Mouse (Mus musculus) heart, embryonic 11.5 days (tissue): Measurements from ENCODE around the gene Lonp1. TPM values are rescaled to one million over a fixed set of nuclear protein-coding genes. Genes with fewer than 3 reads are reported as not detected.
A peak's percentile ranks its signal among the peaks of the same experiment; 100 is the strongest.
"Not testable (repeated sequence)": the region's sequence is repeated elsewhere in the genome, so short reads cannot be mapped to it uniquely, and the experiment has no call there.

Experiments used
- ATAC-seq: fragments of 200-750 bp; cut with Nextera tagmentation; replicated peaks from 2 replicates; pipeline ENCODE4 v1.8.0; 2017; ENCODE audit warnings: moderate library complexity; ENCODE audit not compliant: insufficient number of reproducible peaks, low FRiP score, low TSS enrichment
- H3K27ac ChIP-seq: fragments of 300-500 bp; sonication (generic); 2 replicates; pipeline ENCODE4 v1.5.1; 2014; ENCODE audit warnings: mild to moderate bottlenecking, low read depth, low read length
- H3K27me3 ChIP-seq: fragments of 300-500 bp; sonication (generic); 2 replicates; pipeline ENCODE4 v1.6.1; 2014; ENCODE audit warnings: mild to moderate bottlenecking, low read length, mixed read lengths; ENCODE audit not compliant: control insufficient read depth, insufficient read depth
- H3K36me3 ChIP-seq: fragments of 300-500 bp; sonication (generic); 2 replicates; pipeline ENCODE4 v1.6.1; 2014; ENCODE audit warnings: mild to moderate bottlenecking, low read length, moderate library complexity, mixed read lengths; ENCODE audit not compliant: control insufficient read depth, insufficient read depth
- H3K4me1 ChIP-seq: fragments of 300-500 bp; sonication (generic); 2 replicates; pipeline ENCODE4 v1.6.1; 2014; ENCODE audit warnings: low read length; ENCODE audit not compliant: control insufficient read depth, insufficient read depth
- H3K4me2 ChIP-seq: fragments of 300-500 bp; sonication (generic); 2 replicates; pipeline ENCODE4 v1.6.1; 2014; ENCODE audit warnings: mild to moderate bottlenecking, moderate library complexity
- H3K4me3 ChIP-seq: fragments of 300-500 bp; sonication (generic); 2 replicates; pipeline ENCODE4 v1.5.1; 2014; ENCODE audit warnings: low read depth, low read length
- H3K9ac ChIP-seq: fragments of 300-500 bp; sonication (generic); 2 replicates; pipeline ENCODE4 v1.6.1; 2014; ENCODE audit warnings: mild to moderate bottlenecking, low read depth, low read length, moderate library complexity
- H3K9me3 ChIP-seq: fragments of 300-500 bp; sonication (generic); replicated peaks from 2 replicates; pipeline ENCODE4 v1.6.1; 2016; ENCODE audit warnings: low read length; ENCODE audit not compliant: control insufficient read depth
- WGBS: fragments of 180-500 bp; shearing (Covaris S2); extraction: QIAGEN DNeasy Blood & Tissue Kit; methylation state at CpG from one replicate; pipeline ENCODE4 v1.1.7; 2014; ENCODE audit not compliant: insufficient replicate concordance; 5-methylcytosine and 5-hydroxymethylcytosine counted together
- polyA plus RNA-seq: library from polyadenylated mRNA; unstranded; fragments of >200 nt; fragmentation: Nextera tagmentation; extraction: Ambion mirVana; gene quantifications from 2 replicates; pipeline ENCODE4 v1.2.1, GENCODE M21; 2014

The Lonp1 gene
- polyA plus RNA-seq, 1 experiment from 2014 or later, result 54.1 TPM

DNA sequence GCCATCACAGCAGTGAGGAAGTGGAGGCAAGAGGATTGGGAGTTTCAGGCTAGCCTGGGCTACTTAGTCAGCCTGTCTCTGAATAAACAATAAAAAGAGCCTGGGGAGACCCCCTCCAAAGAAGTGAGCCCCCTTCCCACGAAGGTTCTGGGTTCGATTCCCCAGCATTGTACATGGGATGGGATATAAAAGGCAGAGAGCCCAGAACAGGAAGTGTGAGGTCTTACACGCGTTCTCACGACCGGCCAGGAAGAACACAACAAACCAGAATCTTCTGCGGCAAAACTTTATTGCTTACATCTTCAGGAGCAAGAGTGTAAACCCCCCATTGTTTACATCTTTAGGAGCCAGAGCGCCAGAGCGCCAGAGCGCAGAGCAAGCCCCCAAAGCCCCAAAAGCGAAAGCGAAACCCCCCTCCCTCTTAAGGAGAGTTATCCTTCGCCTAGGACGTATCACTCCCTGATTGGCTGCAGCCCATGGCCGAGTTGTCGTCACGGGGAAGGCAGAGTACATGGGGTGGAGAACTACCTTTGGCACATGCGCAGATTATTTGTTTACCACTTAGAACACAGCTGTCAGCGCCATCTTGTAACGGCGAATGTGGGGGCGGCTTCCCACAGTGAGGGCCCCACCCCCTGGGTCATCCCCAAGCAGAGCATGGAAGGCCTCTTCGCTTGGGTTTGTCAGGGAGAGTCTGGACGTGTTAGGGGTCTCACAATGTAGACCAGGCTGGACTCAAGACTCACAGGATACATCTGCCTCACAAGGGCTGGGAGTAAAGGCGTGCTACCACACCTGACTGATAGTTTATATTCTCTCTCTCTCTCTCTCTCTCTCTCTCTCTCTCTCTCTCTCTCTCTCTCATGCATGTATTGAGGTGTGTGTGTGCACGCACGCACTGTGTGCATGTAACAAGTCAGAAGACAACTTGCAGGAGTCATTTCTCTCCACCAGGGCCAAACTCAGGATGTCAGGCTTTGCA is 3.4 kb upstream of the Lonp1 start:
- H3K9ac ChIP-seq, H3K4me2 ChIP-seq, ATAC-seq, H3K9me3 ChIP-seq, H3K36me3 ChIP-seq, H3K27me3 ChIP-seq, H3K4me3 ChIP-seq, H3K27ac ChIP-seq: not testable (repeated sequence)
- WGBS, result 79% methylated on average over 27 of the region's 27 CpGs
- H3K4me1 ChIP-seq, result peaks cover 15% of the 10 kb centered on the region

DNA sequence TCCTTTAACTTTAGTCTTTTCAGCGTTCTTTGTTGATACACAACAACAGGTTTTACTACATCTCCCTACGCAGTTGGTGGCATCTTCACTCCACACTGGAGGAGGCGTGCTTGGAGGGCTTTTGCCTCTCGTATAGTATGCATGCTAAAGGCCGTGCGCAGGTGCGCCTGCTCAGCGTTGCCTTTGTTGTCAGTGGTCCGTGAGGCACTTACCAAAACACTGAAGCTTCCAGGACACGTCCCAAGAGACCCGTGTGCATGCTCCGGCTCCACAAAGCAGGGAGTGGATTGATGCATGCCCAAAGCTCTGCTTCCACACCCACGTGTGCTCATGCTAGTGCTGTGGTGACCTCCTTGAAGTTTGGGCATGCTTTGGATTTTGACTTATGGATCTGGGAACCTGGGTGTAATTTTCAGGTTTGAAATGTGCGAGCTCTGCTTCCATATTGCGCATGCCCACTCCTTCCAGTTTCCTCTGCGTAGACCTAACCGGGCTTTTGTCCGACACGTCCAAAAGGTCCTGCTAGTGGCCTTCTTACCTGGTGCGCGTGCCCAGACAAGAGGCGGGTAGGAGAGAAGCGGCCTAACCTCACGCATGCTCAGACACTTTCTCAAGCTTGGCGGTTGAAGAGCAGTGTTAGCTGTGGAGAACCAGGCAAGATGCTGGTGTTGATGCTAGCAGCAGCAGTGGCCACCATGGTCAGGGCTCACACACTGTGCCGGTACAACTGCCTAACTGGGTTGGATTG is 1.0 kb upstream of the Lonp1 start, which contains the start of gene Catsperd:
TSS of gene Catsperd (plus strand) at position 614 of the 748 bp plus-strand sequence.
- Histone ChIP-seq H3K4me2 (peak within 1 kb of the TSS; percentile 96), H3K27ac (peak within 1 kb of the TSS; percentile 38), H3K36me3 (peaks cover 5% of the 10 kb centered on the region; the same call in 1 of the 2 replicates), H3K9ac (peak within 1 kb of the TSS; percentile 81), H3K27me3 (no peaks in the 10 kb centered on the region), H3K4me1 (peaks cover 16% of the 10 kb centered on the region), H3K4me3 (peak within 1 kb of the TSS; percentile 80), H3K9me3 (no peaks in the 10 kb centered on the region)
- 11% methylated on average over 26 of the region's 26 CpGs for WGBS
- ATAC-seq, result no peak; the same call in 1 of the 2 replicates

DNA sequence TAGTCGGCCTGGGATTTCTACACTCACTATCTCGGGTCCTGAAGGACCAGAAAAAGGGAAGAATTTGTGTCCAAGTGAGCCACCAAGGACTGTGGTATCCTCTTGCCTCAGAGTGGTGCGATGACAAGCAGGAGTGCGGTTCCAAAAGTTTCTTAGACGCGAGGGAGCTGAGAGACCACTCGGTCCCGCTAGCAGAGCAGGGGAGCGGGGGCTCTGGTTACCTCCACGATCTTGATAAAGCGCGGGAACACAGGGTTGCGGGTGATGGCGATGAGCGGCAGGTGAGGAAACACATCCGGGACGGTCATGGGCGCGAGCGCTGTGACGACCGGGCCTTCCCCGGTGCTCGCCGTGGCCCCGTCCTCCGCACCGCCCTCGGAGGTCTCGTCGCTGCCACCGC is 427 bp downstream of the Lonp1 start:
- WGBS, result under 1% methylated on average over 25 of the region's 32 CpGs
- Histone ChIP-seq H3K4me2 (peak overlapping the region; percentile 96), H3K9me3 (no peaks in the 10 kb centered on the region), H3K9ac (peak overlapping the region; percentile 81), H3K27me3 (no peaks in the 10 kb centered on the region), H3K36me3 (peaks cover 9% of the 10 kb centered on the region), H3K4me1 (peaks cover 16% of the 10 kb centered on the region), H3K4me3 (peak overlapping the region; percentile 80), H3K27ac (peak overlapping the region; percentile 38; the same call in 1 of the 2 replicates)
- ATAC-seq, result no peak; the same call in 1 of the 2 replicates

DNA sequence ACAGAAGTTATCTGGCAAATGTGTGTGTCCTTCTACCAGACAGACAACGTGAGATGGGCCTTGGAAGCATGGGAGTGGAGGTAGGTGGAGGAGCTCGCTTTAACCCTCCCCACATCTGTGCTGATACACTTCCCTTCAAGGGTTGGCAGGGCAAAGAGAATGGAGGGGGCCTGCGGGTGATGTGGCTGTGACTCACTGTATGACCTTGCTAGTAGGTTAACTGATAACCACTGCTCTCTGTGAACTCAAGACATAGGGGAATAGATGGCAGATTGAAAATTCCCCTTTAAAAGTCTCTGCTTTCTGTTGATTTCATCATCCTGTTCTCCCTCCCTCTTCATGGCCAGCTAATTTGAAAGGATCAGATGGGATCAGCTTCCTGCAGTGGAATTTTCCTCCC is 1.2 kb downstream of the Lonp1 start:
- no peak for ATAC-seq
- H3K4me1 ChIP-seq, result peaks cover 16% of the 10 kb centered on the region
- no peaks in the 10 kb centered on the region for H3K9me3 ChIP-seq
- no peaks in the 10 kb centered on the region for H3K27me3 ChIP-seq
- peak overlapping the region; percentile 96 for H3K4me2 ChIP-seq
- no peak overlapping the region for H3K27ac ChIP-seq
- no peak overlapping the region for H3K9ac ChIP-seq
- peaks cover 14% of the 10 kb centered on the region for H3K36me3 ChIP-seq
- WGBS, result 63% methylated on average over 3 of the region's 3 CpGs
- H3K4me3 ChIP-seq, result peak overlapping the region; percentile 80

- Histone ChIP-seq H3K4me1 (peaks cover 12% of the 10 kb centered on the region), H3K4me2 (no peak overlapping the region), H3K36me3 (peaks cover 37% of the 10 kb centered on the region), H3K4me3 (no peak overlapping the region), H3K9ac (no peak overlapping the region), H3K27me3 (no peaks in the 10 kb centered on the region), H3K27ac (no peak overlapping the region), H3K9me3 (no peaks in the 10 kb centered on the region)
- ATAC-seq, result no peak
- WGBS, result 86% methylated on average over 8 of the region's 8 CpGs
These were observed 9.1 kb downstream of the Lonp1 start for GRCm38 (mm10) chr17:56617628-56618027.

- WGBS, result 90% methylated on average over 3 of the region's 3 CpGs
- H3K4me1 ChIP-seq, result peaks cover 13% of the 10 kb centered on the region
- ATAC-seq, result no peak
- no peaks in the 10 kb centered on the region for H3K9me3 ChIP-seq
- no peak overlapping the region for H3K4me2 ChIP-seq
- no peaks in the 10 kb centered on the region for H3K27me3 ChIP-seq
- H3K36me3 ChIP-seq, result peaks cover 36% of the 10 kb centered on the region
- H3K4me3 ChIP-seq, result no peak overlapping the region
- H3K9ac ChIP-seq, result no peak overlapping the region
- no peak overlapping the region for H3K27ac ChIP-seq
These were observed 10.0 kb downstream of the Lonp1 start for GRCm38 (mm10) chr17:56616725-56617124.

DNA sequence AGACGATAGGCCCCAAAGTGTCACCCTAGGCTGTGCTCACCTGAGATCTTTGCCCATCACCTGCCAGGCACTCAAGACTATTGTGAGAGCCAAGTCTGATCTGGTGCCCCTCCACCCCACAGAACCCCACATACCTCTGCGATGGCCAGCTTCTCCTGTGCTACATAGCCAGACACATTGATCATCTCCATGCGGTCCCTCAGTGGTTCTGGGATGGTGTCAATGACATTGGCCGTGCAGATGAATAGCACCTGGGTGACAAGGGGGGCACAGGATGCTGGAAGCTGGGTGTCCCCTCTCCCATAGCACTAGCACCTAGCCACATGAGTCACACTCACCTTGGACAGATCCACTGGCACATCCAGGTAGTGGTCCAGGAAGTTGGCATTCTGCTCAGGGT is 10.9 kb downstream of the Lonp1 start:
- Histone ChIP-seq H3K4me2 (no peak overlapping the region; the same call in 1 of the 2 replicates), H3K27ac (no peak overlapping the region), H3K9me3 (no peaks in the 10 kb centered on the region), H3K36me3 (peaks cover 30% of the 10 kb centered on the region), H3K27me3 (no peaks in the 10 kb centered on the region), H3K9ac (no peak overlapping the region), H3K4me1 (peaks cover 16% of the 10 kb centered on the region), H3K4me3 (no peak overlapping the region)
- no peak for ATAC-seq
- 89% methylated on average over 4 of the region's 4 CpGs for WGBS

DNA sequence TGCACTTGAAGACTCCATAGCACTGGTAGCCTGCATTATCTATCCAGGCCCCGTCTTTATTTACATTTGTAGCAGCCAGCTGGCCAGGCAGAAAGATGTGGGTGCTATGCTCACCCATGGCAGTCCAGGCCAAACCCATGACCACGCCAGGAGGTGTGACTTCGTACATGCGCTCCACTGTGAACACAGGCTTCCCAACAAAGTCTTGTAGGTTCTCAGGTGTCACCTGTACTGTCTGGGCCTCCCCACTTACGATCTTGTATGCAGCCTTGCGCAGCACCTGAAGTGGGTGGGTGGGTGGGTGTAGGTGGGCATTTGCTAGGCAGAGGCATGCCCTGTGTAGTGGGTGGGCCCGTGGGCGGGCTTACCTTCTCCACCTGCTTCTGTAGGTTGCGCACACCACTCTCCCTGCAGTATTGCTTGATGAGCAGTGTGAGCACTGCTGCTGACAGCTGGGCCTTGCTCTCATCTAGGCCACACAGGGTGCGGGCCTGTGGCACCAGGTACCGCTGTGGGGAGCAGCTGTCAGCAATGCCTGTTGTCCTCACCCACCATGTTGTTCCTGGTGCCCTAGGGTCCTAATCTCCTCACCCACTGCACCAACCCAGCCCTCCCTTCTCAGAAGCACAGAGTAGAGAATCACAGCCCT is 11.4 kb downstream of the Lonp1 start:
- WGBS, result 82% methylated on average over 11 of the region's 11 CpGs
- Histone ChIP-seq H3K9ac (peak overlapping the region; percentile 95), H3K4me3 (no peak overlapping the region), H3K36me3 (peaks cover 25% of the 10 kb centered on the region), H3K9me3 (no peaks in the 10 kb centered on the region), H3K27me3 (no peaks in the 10 kb centered on the region), H3K27ac (no peak overlapping the region), H3K4me2 (peak overlapping the region; percentile 82), H3K4me1 (peaks cover 20% of the 10 kb centered on the region)
- ATAC-seq, result no peak
